Mouse (Mus musculus) skeletal muscle tissue, adult 2 months (tissue): ENCODE measurements around the gene Zfyve1.
A peak's percentile ranks its signal among the peaks of the same experiment; 100 is the strongest.

ENCODE experiments used
- DNase-seq: peaks from one replicate; pipeline ENCODE4 v3.0.0-alpha.2; 2012; ENCODE audit warnings: low read depth, low spot score

Zfyve1 gene

GRCm38 (mm10) chr12:83580283-83580682 lies 16.7 kb downstream of the Zfyve1 start:
- no peak for DNase-seq

GRCm38 (mm10) chr12:83578896-83579569 lies 18.0 kb downstream of the Zfyve1 start:
- peak; percentile 57 for DNase-seq

GRCm38 (mm10) chr12:83578356-83578755 lies 18.7 kb downstream of the Zfyve1 start:
- no peak for DNase-seq

GRCm38 (mm10) chr12:83577445-83577844 lies 19.6 kb downstream of the Zfyve1 start:
- no peak for DNase-seq

- no peak for DNase-seq
These were observed 24.3 kb downstream of the Zfyve1 start for GRCm38 (mm10) chr12:83572717-83573116.

GRCm38 (mm10) chr12:83569866-83570265 lies 27.2 kb downstream of the Zfyve1 start:
- DNase-seq: no peak

- DNase-seq: no peak
These were observed 34.4 kb downstream of the Zfyve1 start for GRCm38 (mm10) chr12:83562589-83562988.

- no peak for DNase-seq
These were observed 36.8 kb downstream of the Zfyve1 start for GRCm38 (mm10) chr12:83560189-83560588.

- DNase-seq: peak; percentile 44
These were observed 38.5 kb downstream of the Zfyve1 start for GRCm38 (mm10) chr12:83558496-83558895.

- DNase-seq: no peak
These were observed 41.4 kb downstream of the Zfyve1 start for GRCm38 (mm10) chr12:83555605-83556004.

GRCm38 (mm10) chr12:83553816-83554215 lies 43.2 kb downstream of the Zfyve1 start:
- DNase-seq: peak; percentile 71

GRCm38 (mm10) chr12:83551305-83551704 lies 45.7 kb downstream of the Zfyve1 start:
- DNase-seq: no peak

GRCm38 (mm10) chr12:83544791-83545190 lies 52.2 kb downstream of the Zfyve1 start:
- peak; percentile 83 for DNase-seq

- no peak for DNase-seq
These were observed 53.0 kb downstream of the Zfyve1 start for GRCm38 (mm10) chr12:83543997-83544396.

GRCm38 (mm10) chr12:83536039-83536438 lies 61.0 kb downstream of the Zfyve1 start:
- no peak for DNase-seq

- DNase-seq: no peak
These were observed 61.6 kb downstream of the Zfyve1 start for GRCm38 (mm10) chr12:83535428-83535827.

GRCm38 (mm10) chr12:83534190-83534589 lies 62.8 kb downstream of the Zfyve1 start:
- DNase-seq: no peak

GRCm38 (mm10) chr12:83532966-83533365 lies 64.1 kb downstream of the Zfyve1 start:
- no peak for DNase-seq

- DNase-seq: no peak
These were observed 65.0 kb downstream of the Zfyve1 start for GRCm38 (mm10) chr12:83531992-83532391.

- DNase-seq: no peak
These were observed 68.4 kb downstream of the Zfyve1 start for GRCm38 (mm10) chr12:83528665-83529064.

- DNase-seq: no peak
These were observed 69.2 kb downstream of the Zfyve1 start for GRCm38 (mm10) chr12:83527816-83528215.

GRCm38 (mm10) chr12:83525822-83526544 lies 71.0 kb downstream of the Zfyve1 start:
- no peak for DNase-seq

GRCm38 (mm10) chr12:83524329-83524728 lies 72.7 kb downstream of the Zfyve1 start:
- peak; percentile 84 for DNase-seq
